ENCODE assay signal across 16 mouse cellular contexts in genomic region chr17:44035005-44035404, GRCm38 (mm10).
"Had no signal": no experiment of that assay in that cellular context is flagged by ENCODE, and none has a peak within 500 bp of the region (broad histone marks: within the 10 kb centered on the region; RNA-seq: fewer than 3 reads in every experiment).

No protein-coding gene starts in this region.

- H3K36me3 ChIP-seq: liver, embryonic 13.5 days; neural tube, embryonic 12.5 days; neural tube, embryonic 15.5 days had no signal

- H3K4me3 ChIP-seq: left cerebral cortex, adult 2 months; liver, embryonic 13.5 days; neural tube, embryonic 12.5 days; neural tube, embryonic 15.5 days had no signal

- DNase-seq: kidney, adult 9 months; kidney, postnatal 14 days; kidney, postnatal 4 days; layer of hippocampus, adult 9-11 months; layer of hippocampus, postnatal 36 days; liver, embryonic 13.5 days; lung, adult 2 months; lung, postnatal 14 days; lung, postnatal 4 days; midbrain, embryonic 14.5 days; right cerebral cortex, postnatal 25 days; thymus, adult 18-20 months had no signal

- H3K27me3 ChIP-seq: liver, embryonic 13.5 days; neural tube, embryonic 12.5 days; neural tube, embryonic 15.5 days had no signal

- H3K4me1 ChIP-seq: liver, embryonic 13.5 days; neural tube, embryonic 12.5 days had no signal

- H3K9ac ChIP-seq: liver, embryonic 13.5 days; neural tube, embryonic 12.5 days; neural tube, embryonic 15.5 days had no signal

- H3K4me2 ChIP-seq: liver, embryonic 13.5 days; midbrain, embryonic 11.5 days; neural tube, embryonic 12.5 days; neural tube, embryonic 15.5 days had no signal

- H3K27ac ChIP-seq: left cerebral cortex, adult 2 months; liver, embryonic 13.5 days; neural tube, embryonic 12.5 days; neural tube, embryonic 15.5 days had no signal

- H3K9me3 ChIP-seq: liver, embryonic 13.5 days; neural tube, embryonic 12.5 days; neural tube, embryonic 15.5 days had no signal
